Mouse (Mus musculus) lung, postnatal 0 days (tissue): ENCODE results near the gene Csnk1e.

Source experiments
- CTCF ChIP-seq: IDR thresholded peaks from 2 replicates; pipeline ENCODE4 v1.5.1; 2016; ENCODE audit warnings: antibody characterized with exemption, mild to moderate bottlenecking
- EP300 ChIP-seq: IDR thresholded peaks from 2 replicates; pipeline ENCODE4 v1.6.1; 2016; ENCODE audit warnings: antibody characterized with exemption, mild to moderate bottlenecking, control low read depth

GRCm38 (mm10) chr15:79417379-79417778 is 38.0 kb downstream of the Csnk1e start:
- TF ChIP-seq CTCF (no peak), EP300 (no peak)
